Mouse (Mus musculus) G1E (cell line): ENCODE results near the gene Tnfrsf23.

ENCODE experiments used
- CTCF ChIP-seq: IDR thresholded peaks from 2 replicates; pipeline ENCODE4 v1.5.1; 2012; ENCODE audit warnings: low read depth, low read length, inconsistent platforms, mixed read lengths
- GATA1 ChIP-seq: IDR thresholded peaks from 2 replicates; pipeline ENCODE4 v1.6.1; 2012; ENCODE audit warnings: borderline replicate concordance, low read length, inconsistent platforms, mixed read lengths
- GATA2 ChIP-seq: IDR thresholded peaks from 2 replicates; pipeline ENCODE4 v1.6.1; 2012; ENCODE audit warnings: low read depth, low read length, inconsistent platforms, borderline replicate concordance
- POLR2AphosphoS5 ChIP-seq: IDR thresholded peaks from 2 replicates; pipeline ENCODE4 v1.6.1; 2012; ENCODE audit warnings: low read depth, low read length, inconsistent platforms; ENCODE audit not compliant: insufficient replicate concordance
- TAL1 ChIP-seq: conservative IDR thresholded peaks from 2 replicates; pipeline ENCODE4 v1.6.1; 2012; ENCODE audit warnings: low read depth, low read length, inconsistent platforms, mixed read lengths

- TF ChIP-seq CTCF (no peak), POLR2AphosphoS5 (no peak), GATA1 (no peak), TAL1 (no peak), GATA2 (no peak)
Measured at GRCm38 (mm10) chr7:143620951-143621350, 64.7 kb downstream of the Tnfrsf23 start.
